Mouse (Mus musculus) left cerebral cortex, postnatal 36 days (tissue): ENCODE results near the gene Btbd16. TPM values are rescaled to one million over a fixed set of nuclear protein-coding genes. Genes with fewer than 3 reads are reported as not detected.

ENCODE experiments used
- DNase-seq, 2 experiments: peaks; one replicate each; pipeline ENCODE4 v3.0.0; 2021 to 2022; ENCODE audit warnings: low spot score in 2 of 2, mixed read lengths in 1 of 2
- intact Hi-C: fragments of 180-260 bp; cut with DNase I; formaldehyde crosslinking; loops from one replicate; pipeline ENCODE4 v1.15.1; 2025
- total RNA-seq, 2 experiments: library from RNA; stranded (reverse); gene quantifications; 2 replicates each; pipeline ENCODE4 v1.2.3; 2021

The Btbd16 gene
- total RNA-seq, 2 experiments from 2014 or later = 0.23 to 0.37 TPM

DNA sequence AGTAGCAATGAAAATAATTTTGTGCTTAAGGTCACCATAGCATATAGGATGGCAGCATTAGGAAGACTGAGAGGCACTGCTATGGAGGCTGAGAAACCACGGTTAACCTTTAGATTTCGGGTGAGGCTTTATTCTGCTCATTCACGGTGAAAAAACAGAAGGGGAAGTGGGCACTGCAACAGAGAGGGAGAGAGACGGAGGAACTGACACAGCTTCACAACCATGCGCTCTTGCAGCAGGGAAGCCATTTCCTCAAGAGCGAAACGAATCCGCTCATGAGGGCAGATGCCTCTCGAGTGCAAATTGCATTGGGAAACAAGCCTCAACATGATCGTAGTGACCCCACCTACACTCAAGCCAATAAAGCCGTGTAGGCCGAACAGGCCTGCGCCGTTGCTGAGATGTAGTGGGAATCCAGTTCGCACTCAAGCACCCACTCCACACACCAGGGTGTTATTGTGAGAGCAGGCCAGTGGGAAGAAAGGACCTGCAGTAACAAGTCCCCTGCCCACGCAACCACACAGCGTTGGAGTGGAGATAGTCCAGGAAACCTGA, 73.4 kb downstream of the Btbd16 start:
- intact Hi-C loops = no loop called here
- no peak for DNase-seq

DNA sequence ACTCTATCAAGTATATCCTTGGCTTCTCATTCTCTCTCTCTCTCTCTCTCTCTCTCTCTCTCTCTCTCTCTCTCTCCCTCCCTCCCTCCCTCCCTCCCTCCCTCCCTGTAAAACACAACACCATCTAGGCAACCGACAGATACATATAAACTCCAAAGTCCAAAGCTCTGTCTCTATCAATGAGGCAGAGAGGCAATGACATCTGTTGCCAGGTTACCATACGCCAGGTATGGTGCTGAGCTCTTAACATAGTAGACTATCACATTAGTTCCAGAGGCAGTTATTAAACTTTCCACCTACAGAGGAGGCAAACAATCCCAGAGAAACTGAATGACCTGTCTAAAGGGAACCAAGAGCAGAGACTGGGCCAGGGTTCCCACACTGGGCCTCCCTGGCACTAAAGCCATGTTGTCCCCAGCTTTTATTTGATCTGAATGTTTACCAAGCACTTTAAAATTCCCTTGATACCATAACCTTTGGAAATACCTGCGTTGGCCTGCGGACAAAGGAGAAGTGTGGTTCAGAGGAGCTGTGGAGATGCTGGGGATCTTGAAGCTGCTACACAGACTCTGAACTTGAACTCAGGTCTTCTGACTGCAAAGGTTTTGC, 80.9 kb downstream of the Btbd16 start:
- intact Hi-C loops = no loop called here

GRCm38 (mm10) chr7:130855681-130856080, 81.8 kb downstream of the Btbd16 start:
- no peak for DNase-seq
- intact Hi-C loops = no loop called here

More for the DNA sequence above, 80.9 kb downstream of the Btbd16 start:
- DNase-seq = no peak

DNA sequence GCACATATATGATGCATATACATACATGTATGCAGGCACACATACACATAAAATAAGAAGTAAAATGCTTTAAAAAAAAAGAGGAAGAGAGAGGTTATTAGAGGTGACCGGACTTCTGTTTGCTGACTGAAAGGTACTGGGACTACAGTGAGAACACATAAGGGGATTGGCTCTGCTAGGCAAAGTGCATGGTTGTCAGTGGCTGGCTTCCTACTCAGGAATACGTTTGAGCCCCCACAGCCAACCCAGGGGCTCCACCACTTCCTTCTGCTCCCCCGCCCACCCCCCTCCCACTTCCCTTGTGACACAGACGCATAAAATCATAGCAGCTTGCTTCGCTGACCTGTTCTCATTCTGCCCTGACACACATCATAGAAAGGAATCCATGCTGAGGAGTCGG, 84.1 kb downstream of the Btbd16 start:
- no peak for DNase-seq
- intact Hi-C loops = no loop called here

GRCm38 (mm10) chr7:130859926-130860325, 86.1 kb downstream of the Btbd16 start:
- intact Hi-C loops = no loop called here
- DNase-seq = no peak

DNA sequence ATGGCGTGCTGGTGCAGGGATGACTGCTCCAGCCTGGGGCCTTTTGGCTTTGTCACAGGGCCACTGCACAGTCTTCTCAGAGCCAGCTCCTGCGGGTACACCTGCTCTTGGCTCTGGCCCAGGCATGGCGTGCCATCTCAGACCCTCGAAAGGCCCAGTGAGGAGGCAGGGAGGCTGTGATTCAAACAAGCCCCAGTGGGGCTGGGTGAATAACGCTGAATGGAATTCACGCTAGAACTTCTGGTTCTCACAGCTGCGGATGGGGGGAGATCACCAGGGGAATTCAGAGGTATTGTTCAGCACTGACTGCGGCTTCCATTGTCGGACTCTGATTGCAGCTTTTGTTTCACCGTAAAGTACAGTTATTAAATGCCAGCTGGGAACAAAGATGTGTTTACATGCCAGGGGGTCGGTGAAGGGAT, 86.9 kb downstream of the Btbd16 start:
- DNase-seq = no peak
- intact Hi-C loops = no loop called here

DNA sequence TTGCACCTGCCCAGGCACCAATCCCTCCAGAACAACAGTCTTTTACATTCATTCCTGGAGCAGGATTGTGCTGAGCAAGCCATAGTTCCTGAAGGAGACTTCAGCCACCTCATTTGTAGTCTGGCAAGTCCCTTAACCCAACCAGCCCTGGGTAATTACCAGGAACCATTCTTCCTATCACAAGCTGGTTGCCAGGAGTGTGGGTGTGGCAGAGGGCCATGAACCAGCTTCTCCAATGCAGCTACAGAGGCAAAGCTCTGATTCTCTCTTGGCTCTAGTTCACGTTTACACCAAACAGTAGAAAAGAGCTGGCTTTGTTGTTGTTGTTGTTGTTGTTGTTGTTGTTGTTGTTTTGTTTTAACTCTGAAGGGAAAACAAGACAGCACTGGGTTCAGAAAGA, 88.6 kb downstream of the Btbd16 start:
- DNase-seq = no peak
- intact Hi-C loops = no loop called here

DNA sequence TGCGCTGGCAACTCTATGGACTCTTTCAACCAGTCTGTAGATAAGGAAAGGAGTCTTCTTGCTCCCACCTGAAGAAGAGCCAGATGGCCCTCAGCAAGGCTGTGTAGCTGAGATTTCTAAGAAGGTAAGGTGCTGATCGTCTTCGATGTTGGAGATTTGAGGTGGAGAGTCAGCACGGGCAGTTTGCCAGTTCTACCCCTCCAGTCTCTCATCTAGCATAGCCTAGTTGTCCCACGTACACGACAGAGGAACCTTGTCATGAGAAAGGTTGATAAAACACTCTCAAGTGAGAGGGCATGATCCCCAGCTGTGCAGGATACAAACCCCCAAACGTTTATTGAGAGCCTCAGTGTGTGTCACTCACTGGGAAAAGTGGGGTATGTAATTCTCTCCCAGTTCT, 90.8 kb downstream of the Btbd16 start:
- intact Hi-C loops = loop anchor here (5.0 kb wide), 2 partner anchors 37 to 38 kb away; no protein-coding TSS in a partner anchor

DNA sequence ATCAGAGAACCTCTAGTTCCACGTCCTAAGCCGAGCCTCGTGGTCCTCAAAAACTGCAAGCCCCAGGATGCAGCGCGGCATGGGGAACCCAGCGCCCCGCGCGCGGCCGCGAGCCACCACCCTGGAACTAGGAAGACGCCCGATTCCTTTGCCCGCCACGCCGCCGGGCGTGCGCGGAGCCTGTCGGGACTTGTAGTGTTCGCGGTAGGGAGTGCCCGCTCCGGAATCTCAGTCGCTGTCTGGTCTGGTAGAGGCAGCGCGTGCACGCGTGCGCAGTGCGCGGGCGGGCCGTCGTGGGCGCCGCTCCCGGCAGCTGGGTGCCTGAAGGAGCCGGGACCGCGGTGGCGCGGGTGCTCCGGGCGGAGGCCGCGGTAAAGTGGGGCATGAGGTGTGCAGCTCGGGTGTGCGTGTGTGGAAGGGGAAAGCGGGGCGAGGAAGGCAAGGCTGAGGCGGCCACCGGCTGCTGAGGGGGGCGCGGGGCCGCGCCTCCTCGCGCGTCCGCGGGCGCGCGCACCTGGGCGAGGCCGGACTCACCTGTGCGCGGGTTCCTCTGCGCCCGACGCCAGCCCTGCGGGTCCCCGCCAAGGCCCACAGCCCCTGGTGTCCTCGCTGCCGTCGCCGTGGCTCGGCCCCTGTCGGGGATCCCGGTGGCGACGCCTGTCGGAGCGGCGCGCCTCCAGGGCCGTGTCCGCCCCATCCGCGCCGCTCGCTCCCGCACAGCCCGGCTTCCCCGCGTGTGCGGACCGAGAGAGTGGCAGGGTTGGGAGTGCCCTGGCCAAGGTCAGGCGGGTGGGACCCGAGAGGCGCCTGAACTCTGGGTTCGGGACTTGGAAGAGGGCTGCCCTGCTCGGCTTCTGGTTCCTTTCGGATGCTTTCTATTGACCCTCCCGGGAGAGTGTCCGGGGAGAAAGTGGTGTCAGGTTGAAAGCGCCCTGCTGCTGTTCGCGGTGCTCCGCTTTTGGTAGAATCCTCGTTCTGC, 92.0 kb downstream of the Btbd16 start, which contains the start of gene Plekha1:
TSS of gene Plekha1 (plus strand) at position 144 of the 979 bp plus-strand sequence.
- DNase-seq = peak; percentile 99 to 100
- intact Hi-C loops = loop anchor here (5.0 kb wide), 2 partner anchors 36 to 39 kb away; no protein-coding TSS in a partner anchor

More for the DNA sequence above, 90.8 kb downstream of the Btbd16 start:
- no peak for DNase-seq

DNA sequence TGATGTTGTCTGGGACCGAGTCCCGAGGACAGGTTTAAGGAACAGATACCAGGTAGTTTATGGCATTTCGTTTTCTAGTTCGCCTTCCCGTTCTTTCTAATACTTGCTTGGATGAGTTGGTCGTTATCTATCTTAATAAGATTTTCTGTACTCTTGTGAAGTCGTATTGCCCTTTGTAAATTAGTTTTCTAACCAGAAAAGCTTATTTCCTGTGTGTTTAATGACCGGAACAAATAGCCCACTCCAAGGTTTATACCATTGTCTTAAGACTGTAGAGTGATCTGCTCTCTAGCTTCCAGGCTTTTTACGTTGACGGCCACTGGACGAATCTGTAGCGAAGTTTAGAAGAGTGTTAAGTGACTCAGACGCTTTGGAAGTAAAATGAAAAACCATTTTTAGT, 92.8 kb downstream of the Btbd16 start:
- DNase-seq = no peak
- intact Hi-C loops = loop anchor here (5.0 kb wide), 2 partner anchors 36 to 39 kb away; no protein-coding TSS in a partner anchor

GRCm38 (mm10) chr7:130867256-130867655, 93.4 kb downstream of the Btbd16 start:
- intact Hi-C loops = loop anchor here (5.0 kb wide), 2 partner anchors 35 to 40 kb away; no protein-coding TSS in a partner anchor
- DNase-seq = no peak

Other genes starting within 250 kb of the Btbd16 start
- 10 to 100 TPM; 36.0 to 38.0 TPM for gene Nsmce4a, start 201.0 kb upstream of the Btbd16 start, total RNA-seq
- 10 to 100 TPM; 63.0 to 69.5 TPM for gene Tacc2, start 196.6 kb upstream of the Btbd16 start, total RNA-seq
- 100 to 1,000 TPM in 1 of 2 experiments, 10 to 100 TPM in 1; 82.7 to 107 TPM for gene Plekha1, start 91.7 kb downstream of the Btbd16 start, total RNA-seq
- 100 to 1,000 TPM; 228 to 243 TPM for gene Htra1, start 162.0 kb downstream of the Btbd16 start, total RNA-seq